Mouse (Mus musculus): Measurements from ENCODE around the gene Asgr1. TPM values are rescaled to one million over a fixed set of nuclear protein-coding genes. Genes with fewer than 3 reads are reported as not detected.

Gene Asgr1
- total and polyA plus RNA-seq, 2 experiments from 2014 or later: not detected

DNA sequence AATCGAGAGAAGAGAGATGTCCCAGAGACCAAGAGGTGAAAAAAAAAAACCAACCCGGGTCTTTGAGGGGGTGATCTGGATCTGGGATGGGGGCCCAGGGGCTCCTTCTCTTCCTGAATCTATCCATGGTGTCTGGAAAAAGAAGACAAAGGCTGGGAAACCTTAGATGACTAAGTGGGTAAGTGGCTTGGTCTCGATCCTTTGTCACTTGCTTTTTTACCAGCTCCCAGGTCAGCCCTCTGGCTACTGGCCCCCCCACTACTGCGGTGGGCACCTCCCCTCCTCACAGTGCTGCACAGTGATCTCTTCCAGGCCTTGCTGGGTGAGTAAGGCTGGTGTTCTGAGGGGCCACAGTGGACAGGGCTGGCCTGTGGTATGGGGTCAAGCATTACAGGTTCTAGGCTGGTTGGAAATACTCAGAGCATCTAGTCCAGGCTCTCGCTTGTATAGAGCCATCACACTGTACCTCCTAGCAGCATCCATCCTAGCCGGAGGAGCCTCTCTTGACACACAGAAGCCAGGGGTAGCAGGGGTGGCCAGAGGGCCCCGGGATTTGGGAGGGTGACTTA lies 36.6 kb upstream of the Asgr1 start:
- H3K4me3 ChIP-seq (ENCODE audit: low read depth, low read length): no peak overlapping the region
- no peak for TF ChIP-seq CTCF (IDR thresholded peaks at IDR 0.05; ENCODE audit: low read depth)
- TF ChIP-seq EP300 (IDR thresholded peaks at IDR 0.05; ENCODE audit: low read depth): no peak
- peaks cover 18% of the 10 kb centered on the region for H3K36me3 ChIP-seq (replicated peaks; ENCODE audit: control insufficient read depth, insufficient read depth, low read length)
- H3K4me2 ChIP-seq (ENCODE audit: low read depth, low read length): no peak overlapping the region
- 47% methylated on average over 7 of the region's 7 CpGs for WGBS
- peaks cover 32% of the 10 kb centered on the region for H3K4me1 ChIP-seq (ENCODE audit: control insufficient read depth, insufficient read depth)
- DNase-seq (ENCODE audit: low spot score): no peak
- no peaks in the 10 kb centered on the region for H3K9me3 ChIP-seq (replicated peaks; ENCODE audit: control insufficient read depth, low read length)
- peak overlapping the region; percentile 56; the same call in 1 of the 2 replicates for H3K9ac ChIP-seq (replicated peaks; ENCODE audit: low read depth, low read length)
- no peak overlapping the region for H3K27ac ChIP-seq (ENCODE audit: low read depth)
- no peaks in the 10 kb centered on the region for H3K27me3 ChIP-seq (ENCODE audit: control insufficient read depth, insufficient read depth, low read length)
- no peak for ATAC-seq (ENCODE audit: insufficient read depth, low read depth)

DNA sequence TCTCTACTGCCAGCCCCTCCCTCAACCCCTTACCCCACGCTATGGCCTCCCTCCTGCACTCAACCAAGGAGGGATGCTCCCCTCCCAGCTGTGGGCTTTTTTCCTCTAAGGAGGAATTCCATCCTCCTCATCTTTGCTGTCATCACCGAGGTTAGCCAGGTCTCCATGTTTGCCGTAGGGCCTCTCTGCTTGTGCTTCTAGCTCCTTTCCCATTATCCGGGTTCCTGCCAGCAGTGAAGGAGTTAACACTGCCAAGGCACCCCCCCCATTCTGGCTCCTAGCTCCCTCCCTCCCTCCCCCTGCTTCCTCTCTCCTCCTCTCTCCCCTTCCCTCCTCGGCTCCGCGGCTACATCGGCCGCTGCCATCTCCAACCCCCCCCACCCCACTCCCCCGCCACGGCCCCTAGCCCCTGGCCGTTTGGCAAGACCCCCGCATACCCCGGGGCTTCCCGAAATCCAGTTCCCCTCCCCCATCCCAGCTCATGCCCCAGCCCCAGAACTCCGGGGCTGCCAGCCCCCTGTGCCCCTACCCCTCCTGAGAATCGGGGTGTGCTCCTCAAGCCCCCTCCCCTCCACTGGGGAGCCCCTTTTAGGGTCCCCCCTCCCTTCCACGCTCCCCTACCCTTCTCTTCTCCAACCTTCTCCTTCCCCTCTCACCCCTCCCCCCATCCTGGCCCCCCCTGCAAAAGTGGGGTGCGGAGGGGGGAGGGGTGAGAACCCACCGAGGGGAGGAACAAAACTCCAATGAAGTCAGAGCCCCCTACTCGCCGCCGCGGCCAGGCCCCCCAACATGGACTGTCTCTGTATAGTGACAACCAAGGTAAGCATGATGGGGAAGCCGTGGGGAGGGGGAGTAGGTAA lies 35.5 kb upstream of the Asgr1 start:
- Histone ChIP-seq H3K36me3 (replicated peaks; ENCODE audit: control insufficient read depth, insufficient read depth, low read length) (peaks cover 8% of the 10 kb centered on the region), H3K9me3 (replicated peaks; ENCODE audit: control insufficient read depth, low read length) (no peaks in the 10 kb centered on the region), H3K27ac (ENCODE audit: low read depth) (peak overlapping the region; percentile 74), H3K9ac (replicated peaks; ENCODE audit: low read depth, low read length) (peak overlapping the region; percentile 56), H3K4me2 (ENCODE audit: low read depth, low read length) (peak overlapping the region; percentile 71), H3K4me3 (ENCODE audit: low read depth, low read length) (peak overlapping the region; percentile 56), H3K27me3 (ENCODE audit: control insufficient read depth, insufficient read depth, low read length) (no peaks in the 10 kb centered on the region), H3K4me1 (ENCODE audit: control insufficient read depth, insufficient read depth) (peaks cover 32% of the 10 kb centered on the region)
- DNase-seq (ENCODE audit: low spot score) (peak; percentile 39), ATAC-seq (ENCODE audit: insufficient read depth, low read depth) (no peak)
- TF ChIP-seq EP300 (IDR thresholded peaks at IDR 0.05; ENCODE audit: low read depth): no peak
- no peak for TF ChIP-seq CTCF (IDR thresholded peaks at IDR 0.05; ENCODE audit: low read depth)
- WGBS: 3% methylated on average over 25 of the region's 25 CpGs

DNA sequence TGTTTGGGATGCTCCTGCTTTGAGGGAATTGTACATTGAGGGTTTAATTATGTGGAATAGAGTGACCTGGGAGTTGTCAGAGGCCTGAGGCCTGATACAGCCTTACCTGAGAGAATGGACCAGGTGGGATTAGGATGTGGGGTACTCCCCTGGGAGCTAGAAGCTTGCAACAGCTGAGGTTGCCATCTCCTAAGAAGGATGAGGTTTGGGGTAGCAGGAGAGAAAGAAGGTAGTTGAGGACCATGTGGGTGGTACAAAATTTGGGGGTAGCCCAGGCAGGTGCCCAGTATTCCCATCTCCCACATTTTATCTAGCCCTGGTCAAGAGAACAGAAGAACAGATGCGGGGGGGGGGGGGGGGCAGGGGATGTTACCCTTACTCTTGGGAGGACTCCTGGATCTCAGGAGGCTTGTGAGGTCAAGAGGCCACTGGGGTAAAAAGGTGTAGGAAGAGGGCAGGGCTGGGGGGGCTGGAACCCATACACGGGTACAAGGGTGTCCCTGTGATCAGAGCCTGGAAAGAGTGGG lies 34.3 kb upstream of the Asgr1 start:
- H3K27ac ChIP-seq (ENCODE audit: low read depth): 0 out of 2 replicates have a peak overlapping the region, but pooled peaks have one; percentile 16
- H3K36me3 ChIP-seq (replicated peaks; ENCODE audit: control insufficient read depth, insufficient read depth, low read length): no peaks in the 10 kb centered on the region
- ATAC-seq (ENCODE audit: insufficient read depth, low read depth) (no peak), DNase-seq (ENCODE audit: low spot score) (no peak)
- WGBS: 20% methylated on average over 1 of the region's 2 CpGs
- peak overlapping the region; percentile 71 for H3K4me2 ChIP-seq (ENCODE audit: low read depth, low read length)
- H3K4me1 ChIP-seq (ENCODE audit: control insufficient read depth, insufficient read depth): peaks cover 28% of the 10 kb centered on the region
- peak overlapping the region; percentile 56; the same call in 1 of the 2 replicates for H3K4me3 ChIP-seq (ENCODE audit: low read depth, low read length)
- H3K9ac ChIP-seq (replicated peaks; ENCODE audit: low read depth, low read length): no peak overlapping the region
- no peaks in the 10 kb centered on the region for H3K9me3 ChIP-seq (replicated peaks; ENCODE audit: control insufficient read depth, low read length)
- TF ChIP-seq EP300 (IDR thresholded peaks at IDR 0.05; ENCODE audit: low read depth) (no peak), CTCF (IDR thresholded peaks at IDR 0.05; ENCODE audit: low read depth) (no peak)
- 0 out of 2 replicates have a peak, but pooled peaks cover 4% of the 10 kb centered on the region for H3K27me3 ChIP-seq (ENCODE audit: control insufficient read depth, insufficient read depth, low read length)

DNA sequence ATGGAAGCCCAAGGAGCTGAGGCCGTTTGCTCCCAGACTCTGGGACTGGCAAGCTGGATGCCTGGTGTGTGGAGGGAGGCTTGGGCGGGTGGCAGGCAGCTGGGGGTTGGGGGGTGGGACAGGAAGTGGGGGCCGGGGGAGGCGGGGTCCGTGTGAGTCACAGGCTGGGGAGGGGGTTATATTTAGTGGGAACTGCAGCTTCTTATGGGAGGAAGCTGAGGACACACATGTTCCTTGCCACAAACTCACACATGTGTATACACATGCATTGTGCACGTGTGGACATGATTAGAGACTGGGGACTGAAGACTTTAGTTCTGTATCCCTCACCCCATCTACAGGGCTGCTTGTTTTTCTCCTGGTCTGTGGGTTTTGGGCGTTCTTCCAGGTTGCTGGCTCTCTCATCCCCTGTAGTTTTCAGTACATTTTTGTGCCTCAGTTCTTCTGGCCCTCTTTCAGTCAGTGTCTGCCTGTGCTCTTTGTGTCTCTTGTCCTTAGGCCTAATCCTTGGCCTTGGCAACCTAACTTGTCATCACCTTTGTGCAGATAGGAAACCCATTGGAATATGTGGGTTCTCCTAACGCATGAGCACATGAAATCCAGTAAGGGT lies 33.8 kb upstream of the Asgr1 start:
- peaks cover 26% of the 10 kb centered on the region for H3K4me1 ChIP-seq (ENCODE audit: control insufficient read depth, insufficient read depth)

DNA sequence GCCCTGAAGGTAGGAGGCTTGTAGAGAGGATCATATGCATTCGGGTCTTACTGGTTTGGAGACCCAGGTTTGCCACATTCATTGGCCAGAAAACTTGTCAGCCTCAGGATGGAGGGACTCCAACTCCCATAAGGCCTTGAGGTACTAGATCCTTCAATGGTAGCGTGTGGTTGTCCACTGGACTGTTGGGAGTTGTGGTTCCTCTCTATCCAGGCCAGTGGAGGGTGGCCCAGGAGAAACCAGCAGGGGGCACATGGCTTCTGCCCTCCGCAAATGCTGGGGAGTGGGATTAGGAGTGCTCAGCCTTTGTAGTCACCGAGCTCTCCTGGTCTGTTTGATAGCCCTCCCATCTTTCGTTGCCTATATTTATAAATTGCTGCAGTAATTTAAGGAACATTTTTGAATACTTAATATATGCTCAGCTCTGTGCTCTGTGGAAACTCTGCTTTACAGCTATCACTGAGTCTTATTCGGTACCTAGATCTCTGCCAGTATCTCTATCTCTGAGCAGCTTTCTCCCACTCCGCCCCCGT lies 33.1 kb upstream of the Asgr1 start:
- Histone ChIP-seq H3K9ac (replicated peaks; ENCODE audit: low read depth, low read length) (no peak overlapping the region; the same call in 1 of the 2 replicates), H3K4me3 (ENCODE audit: low read depth, low read length) (peak overlapping the region; percentile 56), H3K36me3 (replicated peaks; ENCODE audit: control insufficient read depth, insufficient read depth, low read length) (no peaks in the 10 kb centered on the region), H3K27me3 (ENCODE audit: control insufficient read depth, insufficient read depth, low read length) (0 out of 2 replicates have a peak, but pooled peaks cover 5% of the 10 kb centered on the region), H3K4me2 (ENCODE audit: low read depth, low read length) (peak overlapping the region; percentile 88), H3K4me1 (ENCODE audit: control insufficient read depth, insufficient read depth) (peaks cover 26% of the 10 kb centered on the region), H3K9me3 (replicated peaks; ENCODE audit: control insufficient read depth, low read length) (no peaks in the 10 kb centered on the region), H3K27ac (ENCODE audit: low read depth) (peak overlapping the region; percentile 43)
- 0% methylated on average over 8 of the region's 8 CpGs for WGBS
- ATAC-seq (ENCODE audit: insufficient read depth, low read depth): peak; percentile 93
- peak; percentile 70 for TF ChIP-seq CTCF (IDR thresholded peaks at IDR 0.05; ENCODE audit: low read depth)
- no peak for TF ChIP-seq EP300 (IDR thresholded peaks at IDR 0.05; ENCODE audit: low read depth)
- peak; percentile 90 for DNase-seq (ENCODE audit: low spot score)

More for the DNA sequence above, 33.8 kb upstream of the Asgr1 start:
- no peak overlapping the region for H3K9ac ChIP-seq (replicated peaks; ENCODE audit: low read depth, low read length)
- H3K27me3 ChIP-seq (ENCODE audit: control insufficient read depth, insufficient read depth, low read length): 0 out of 2 replicates have a peak, but pooled peaks cover 4% of the 10 kb centered on the region
- 20% methylated on average over 8 of the region's 8 CpGs for WGBS
- DNase-seq (ENCODE audit: low spot score) (no peak), ATAC-seq (ENCODE audit: insufficient read depth, low read depth) (no peak)
- peak overlapping the region; percentile 71; the same call in 1 of the 2 replicates for H3K4me2 ChIP-seq (ENCODE audit: low read depth, low read length)
- no peak for TF ChIP-seq CTCF (IDR thresholded peaks at IDR 0.05; ENCODE audit: low read depth)
- no peak overlapping the region for H3K4me3 ChIP-seq (ENCODE audit: low read depth, low read length)
- no peaks in the 10 kb centered on the region for H3K9me3 ChIP-seq (replicated peaks; ENCODE audit: control insufficient read depth, low read length)
- H3K27ac ChIP-seq (ENCODE audit: low read depth): peak overlapping the region; percentile 52
- no peaks in the 10 kb centered on the region for H3K36me3 ChIP-seq (replicated peaks; ENCODE audit: control insufficient read depth, insufficient read depth, low read length)
